Mouse (Mus musculus) heart, adult 2 months (tissue): Measurements from ENCODE around the gene Ube2v1.

Experiments used
- CTCF ChIP-seq: fragments of 200-600 bp; IDR thresholded peaks from 2 replicates; pipeline ENCODE4 v1.8.1; 2022; ENCODE audit warnings: antibody characterized with exemption, mild to moderate bottlenecking, moderate library complexity
- EP300 ChIP-seq: fragments of 200-500 bp; IDR thresholded peaks from 2 replicates; pipeline ENCODE4 v1.6.1; 2011; ENCODE audit warnings: low read depth, low read length, control low read depth; ENCODE audit not compliant: insufficient read depth
- POLR2A ChIP-seq: fragments of 200-500 bp; IDR thresholded peaks from 2 replicates; pipeline ENCODE4 v1.6.1; 2011; ENCODE audit warnings: mild to moderate bottlenecking, low read depth, low read length, control low read depth; ENCODE audit not compliant: insufficient read depth

DNA sequence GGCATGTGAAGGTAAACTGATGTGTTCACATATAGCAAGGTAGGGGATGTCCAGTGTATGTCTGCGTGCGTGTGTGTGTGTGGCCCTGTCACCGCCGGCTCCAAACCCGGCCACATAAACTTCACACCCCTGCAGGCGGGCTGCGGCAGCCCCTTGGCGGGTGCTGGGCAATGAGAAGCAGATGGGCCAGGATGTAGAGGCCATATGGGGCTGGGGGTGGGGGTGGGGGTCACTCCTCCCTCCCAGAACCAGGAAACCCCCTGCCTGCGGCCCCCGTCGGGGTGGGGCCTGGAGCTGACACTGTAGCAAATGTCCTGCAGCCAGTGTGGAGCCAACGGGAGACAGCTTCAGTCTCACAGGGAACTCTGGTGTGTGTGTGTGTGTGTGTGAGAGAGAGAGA lies 68.2 kb downstream of the Ube2v1 start:
- no peak for TF ChIP-seq POLR2A
- no peak for TF ChIP-seq CTCF
- no peak for TF ChIP-seq EP300
